Mouse (Mus musculus) left cerebral cortex, adult 2 months (tissue): Measurements from ENCODE around the gene Tbc1d2. TPM values are rescaled to one million over a fixed set of nuclear protein-coding genes. Genes with fewer than 3 reads are reported as not detected.
A peak's percentile ranks its signal among the peaks of the same experiment; 100 is the strongest.
"Not testable (repeated sequence)": the region's sequence is repeated elsewhere in the genome, so short reads cannot be mapped to it uniquely, and the experiment has no call there.

Experiments used
- DNase-seq, 2 experiments: peaks; one replicate each; pipeline ENCODE4 v3.0.0; 2021 to 2022; ENCODE audit warnings: low spot score in 2 of 2, mixed read lengths in 1 of 2; ENCODE audit errors: extremely low spot score in 1 of 2
- H3K27ac ChIP-seq: fragments of 200-600 bp; 2 replicates; pipeline ENCODE4 v1.8.1; 2022
- H3K4me3 ChIP-seq: fragments of 200-600 bp; 2 replicates; pipeline ENCODE4 v1.8.1; 2022
- CTCF ChIP-seq: fragments of 200-600 bp; IDR thresholded peaks from 2 replicates; pipeline ENCODE4 v1.8.1; 2022; ENCODE audit warnings: antibody characterized with exemption, mild to moderate bottlenecking, moderate library complexity
- intact Hi-C: fragments of 180-260 bp; cut with DNase I; formaldehyde crosslinking; loops from one replicate; pipeline ENCODE4 v1.15.1; 2025
- total RNA-seq, 2 experiments: library from RNA; stranded (reverse); gene quantifications; 2 replicates each; pipeline ENCODE4 v1.2.3; 2021

Tbc1d2 gene
- total RNA-seq, 2 experiments from 2014 or later, result 3.4 to 4.8 TPM

- peak; percentile 52 for TF ChIP-seq CTCF
- DNase-seq, result no peak
- H3K4me3 ChIP-seq, result no peak overlapping the region
- intact Hi-C loops, result no loop called here
- H3K27ac ChIP-seq, result no peak overlapping the region
Measured at GRCm38 (mm10) chr4:46665371-46665774, 15.4 kb upstream of the Tbc1d2 start.

GRCm38 (mm10) chr4:46664123-46665009 lies 14.4 kb upstream of the Tbc1d2 start:
- TF ChIP-seq CTCF, result no peak

GRCm38 (mm10) chr4:46661433-46661832 lies 11.4 kb upstream of the Tbc1d2 start:
- Histone ChIP-seq H3K27ac (no peak overlapping the region), H3K4me3 (no peak overlapping the region)
- DNase-seq, result no peak
- intact Hi-C loops, result no loop called here
- TF ChIP-seq CTCF, result no peak

More at GRCm38 (mm10) chr4:46664123-46665009, 14.4 kb upstream of the Tbc1d2 start:
- intact Hi-C loops, result no loop called here
- Histone ChIP-seq H3K4me3 (no peak overlapping the region), H3K27ac (peak overlapping the region; percentile 61)
- peak in 1 of 2 experiments; percentile 60 for DNase-seq

- intact Hi-C loops, result no loop called here
- no peak for TF ChIP-seq CTCF
- no peak overlapping the region for H3K27ac ChIP-seq
- H3K4me3 ChIP-seq, result no peak overlapping the region
- no peak for DNase-seq
Measured at GRCm38 (mm10) chr4:46658946-46659345, 8.9 kb upstream of the Tbc1d2 start.

- peak; percentile 62 to 78 for DNase-seq
- Histone ChIP-seq H3K27ac (no peak overlapping the region), H3K4me3 (no peak overlapping the region)
- TF ChIP-seq CTCF, result peak; percentile 96
- intact Hi-C loops, result loop anchor here (2.0 kb wide), 1 partner anchor 158 kb away; no protein-coding TSS in a partner anchor
Measured at GRCm38 (mm10) chr4:46657116-46657515, 7.1 kb upstream of the Tbc1d2 start.

- TF ChIP-seq CTCF, result no peak
- H3K27ac ChIP-seq, result peak overlapping the region; percentile 45; the same call in 1 of the 2 replicates
- H3K4me3 ChIP-seq, result no peak overlapping the region
- DNase-seq, result no peak
- intact Hi-C loops, result loop anchor here (1.0 to 2.0 kb wide), 2 partner anchors 45 to 157 kb away; no protein-coding TSS in a partner anchor
Measured at GRCm38 (mm10) chr4:46655956-46656355, 5.9 kb upstream of the Tbc1d2 start.

GRCm38 (mm10) chr4:46655298-46655697 lies 5.3 kb upstream of the Tbc1d2 start:
- no peak for DNase-seq
- intact Hi-C loops, result no loop called here
- Histone ChIP-seq H3K4me3 (no peak overlapping the region), H3K27ac (peak overlapping the region; percentile 44)
- TF ChIP-seq CTCF, result no peak

GRCm38 (mm10) chr4:46649161-46649560 lies 848 bp downstream of the Tbc1d2 start:
- Histone ChIP-seq H3K27ac (no peak overlapping the region; the same call in 1 of the 2 replicates), H3K4me3 (peak overlapping the region; percentile 67)
- DNase-seq, result no peak
- TF ChIP-seq CTCF, result no peak
- intact Hi-C loops, result no loop called here

GRCm38 (mm10) chr4:46643676-46644112 lies 6.3 kb downstream of the Tbc1d2 start:
- no peak overlapping the region for H3K27ac ChIP-seq
- no peak for TF ChIP-seq CTCF
- intact Hi-C loops, result no loop called here
- H3K4me3 ChIP-seq, result no peak overlapping the region
- DNase-seq, result no peak

- no peak for TF ChIP-seq CTCF
- H3K4me3 ChIP-seq, result no peak overlapping the region
- no peak for DNase-seq
- intact Hi-C loops, result no loop called here
- H3K27ac ChIP-seq, result 0 out of 2 replicates have a peak overlapping the region, but pooled peaks have one; percentile 1
Measured at GRCm38 (mm10) chr4:46642924-46643675, 6.9 kb downstream of the Tbc1d2 start.

GRCm38 (mm10) chr4:46641283-46641682 lies 8.7 kb downstream of the Tbc1d2 start:
- no peak for DNase-seq
- no peak for TF ChIP-seq CTCF
- intact Hi-C loops, result no loop called here
- no peak overlapping the region for H3K4me3 ChIP-seq
- H3K27ac ChIP-seq, result no peak overlapping the region

- Histone ChIP-seq H3K27ac (no peak overlapping the region), H3K4me3 (no peak overlapping the region)
- no peak for DNase-seq
- TF ChIP-seq CTCF, result no peak
- intact Hi-C loops, result no loop called here
Measured at GRCm38 (mm10) chr4:46639866-46640265, 10.1 kb downstream of the Tbc1d2 start.

- H3K27ac ChIP-seq, H3K4me3 ChIP-seq, intact Hi-C loops, DNase-seq: not testable (repeated sequence)
Measured at GRCm38 (mm10) chr4:46637250-46637649, 12.8 kb downstream of the Tbc1d2 start.
